Mouse (Mus musculus) left cerebral cortex, postnatal 14 days (tissue): ENCODE data around the gene Tmem235. TPM values are rescaled to one million over a fixed set of nuclear protein-coding genes. Genes with fewer than 3 reads are reported as not detected.
A peak's percentile ranks its signal among the peaks of the same experiment; 100 is the strongest.

ENCODE experiments used
- DNase-seq, 2 experiments: peaks; one replicate each; pipeline ENCODE4 v3.0.0; 2021 to 2022; ENCODE audit warnings: low spot score in 2 of 2, mixed read lengths in 1 of 2
- intact Hi-C: fragments of 180-260 bp; cut with DNase I; formaldehyde crosslinking; loops from one replicate; pipeline ENCODE4 v1.15.1; 2025
- total RNA-seq, 2 experiments: library from RNA; stranded (reverse); gene quantifications; 2 replicates each; pipeline ENCODE4 v1.2.3; 2021

Tmem235 gene
- total RNA-seq, 2 experiments from 2014 or later, result not detected

DNA sequence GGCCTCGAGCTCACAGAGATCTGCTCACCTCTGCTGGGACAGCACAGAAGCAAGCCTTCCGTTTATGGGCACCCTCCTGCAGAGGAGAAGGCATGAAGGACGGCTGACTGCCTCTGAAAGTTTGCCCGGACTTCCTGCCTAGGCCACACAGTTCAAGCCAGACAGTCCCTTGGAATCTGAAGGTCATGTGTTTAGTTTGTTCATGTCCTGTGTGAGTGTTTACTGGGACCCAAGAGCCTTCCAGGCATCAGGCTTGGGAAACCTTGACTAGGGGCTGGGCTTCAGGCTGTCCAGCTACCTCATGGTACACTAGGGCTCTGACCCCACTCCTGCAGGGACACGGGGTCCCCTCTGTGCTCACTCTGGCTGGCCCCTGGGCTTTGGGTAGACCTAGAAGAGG lies 25.4 kb downstream of the Tmem235 start:
- intact Hi-C loops, result no loop called here
- DNase-seq, result no peak

GRCm38 (mm10) chr11:117888168-117888852 lies 27.8 kb downstream of the Tmem235 start:
- intact Hi-C loops, result no loop called here
- no peak for DNase-seq

DNA sequence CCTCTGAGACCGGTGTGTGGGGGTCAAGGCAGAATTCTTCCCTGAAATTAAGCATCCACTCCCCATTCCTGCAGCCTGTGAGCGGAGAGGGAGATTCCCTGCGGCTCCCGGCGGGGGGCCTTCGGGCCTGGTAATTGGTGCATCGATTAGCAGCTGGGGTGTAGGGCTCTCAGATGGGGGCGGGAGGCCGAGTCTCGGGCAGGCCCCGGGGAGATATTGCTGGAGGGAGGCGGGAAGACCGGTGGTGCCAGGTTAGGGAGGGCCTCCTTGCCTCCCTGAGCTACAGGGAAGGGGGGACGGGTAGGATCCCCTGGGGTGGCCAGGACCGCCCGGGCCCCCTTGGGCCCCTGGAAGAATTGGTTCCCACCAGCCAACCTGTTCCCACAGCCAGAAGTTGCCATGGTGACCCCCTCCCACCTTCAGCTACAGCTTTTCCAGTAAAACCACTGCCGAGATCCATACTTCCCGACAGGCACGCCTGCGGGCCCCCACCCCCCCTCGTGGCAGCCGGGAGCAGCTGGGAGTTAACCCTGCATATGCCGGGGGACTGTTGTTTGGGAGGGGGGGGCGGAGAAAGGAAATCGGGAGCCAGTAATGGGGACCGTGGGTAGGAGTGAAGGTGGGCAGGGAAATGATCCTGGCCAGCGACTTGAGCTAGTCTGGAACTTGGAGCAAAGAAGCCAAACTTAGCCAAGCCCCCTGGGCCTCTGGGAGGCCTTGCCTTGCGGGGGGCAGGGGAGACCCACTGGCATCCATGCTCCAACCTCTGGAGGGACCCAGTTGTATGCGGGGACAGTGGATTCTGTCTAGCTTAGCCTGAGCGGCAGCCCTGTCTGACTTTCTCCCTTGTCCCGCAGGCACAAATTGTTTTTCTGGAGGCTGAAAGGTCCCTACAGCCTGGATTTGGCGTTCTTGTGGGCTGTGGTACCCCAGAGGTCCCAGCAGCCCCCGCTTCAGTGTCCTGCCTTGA lies 28.6 kb downstream of the Tmem235 start:
- intact Hi-C loops, result no loop called here
- DNase-seq, result peak in 1 of 2 experiments; percentile 38

GRCm38 (mm10) chr11:117889887-117890340 lies 29.4 kb downstream of the Tmem235 start:
- intact Hi-C loops, result no loop called here
- no peak for DNase-seq

- intact Hi-C loops, result no loop called here
- DNase-seq, result no peak
These were observed 30.1 kb downstream of the Tmem235 start for GRCm38 (mm10) chr11:117890519-117891282.

GRCm38 (mm10) chr11:117891581-117892175 lies 31.1 kb downstream of the Tmem235 start:
- no peak for DNase-seq
- intact Hi-C loops, result no loop called here

- DNase-seq, result no peak
- intact Hi-C loops, result no loop called here
These were observed 31.6 kb downstream of the Tmem235 start for GRCm38 (mm10) chr11:117892199-117892598.

- intact Hi-C loops, result no loop called here
These were observed 34.1 kb downstream of the Tmem235 start for GRCm38 (mm10) chr11:117894676-117895075.

DNA sequence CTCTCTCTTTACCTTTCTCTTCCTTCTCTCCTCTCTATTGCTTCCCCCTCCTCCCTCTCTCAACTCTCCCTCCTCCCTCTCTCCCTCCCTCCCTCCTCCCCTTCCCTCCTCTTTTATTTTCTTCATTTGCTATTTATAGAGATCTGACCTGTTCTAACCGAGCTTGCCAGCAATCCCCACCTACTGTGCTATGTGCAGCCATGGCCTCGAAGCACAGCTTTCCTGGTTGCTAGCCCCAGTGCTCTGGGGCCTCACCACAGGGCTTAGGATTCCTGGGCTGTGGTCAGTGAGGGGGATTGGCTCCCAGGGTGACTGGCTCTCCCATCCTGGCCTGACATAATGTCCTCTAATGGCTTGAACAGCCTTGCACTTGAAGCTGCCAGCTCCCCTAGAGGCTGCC lies 36.0 kb downstream of the Tmem235 start:
- DNase-seq, result no peak
- intact Hi-C loops, result no loop called here

More at GRCm38 (mm10) chr11:117894676-117895075, 34.1 kb downstream of the Tmem235 start:
- no peak for DNase-seq

GRCm38 (mm10) chr11:117902282-117902681 lies 41.7 kb downstream of the Tmem235 start:
- intact Hi-C loops, result no loop called here
- DNase-seq, result no peak

- intact Hi-C loops, result no loop called here
- no peak for DNase-seq
These were observed 43.9 kb downstream of the Tmem235 start for GRCm38 (mm10) chr11:117904442-117904841.

- intact Hi-C loops, result no loop called here
- DNase-seq, result no peak
These were observed 48.8 kb downstream of the Tmem235 start for GRCm38 (mm10) chr11:117909337-117909736.

DNA sequence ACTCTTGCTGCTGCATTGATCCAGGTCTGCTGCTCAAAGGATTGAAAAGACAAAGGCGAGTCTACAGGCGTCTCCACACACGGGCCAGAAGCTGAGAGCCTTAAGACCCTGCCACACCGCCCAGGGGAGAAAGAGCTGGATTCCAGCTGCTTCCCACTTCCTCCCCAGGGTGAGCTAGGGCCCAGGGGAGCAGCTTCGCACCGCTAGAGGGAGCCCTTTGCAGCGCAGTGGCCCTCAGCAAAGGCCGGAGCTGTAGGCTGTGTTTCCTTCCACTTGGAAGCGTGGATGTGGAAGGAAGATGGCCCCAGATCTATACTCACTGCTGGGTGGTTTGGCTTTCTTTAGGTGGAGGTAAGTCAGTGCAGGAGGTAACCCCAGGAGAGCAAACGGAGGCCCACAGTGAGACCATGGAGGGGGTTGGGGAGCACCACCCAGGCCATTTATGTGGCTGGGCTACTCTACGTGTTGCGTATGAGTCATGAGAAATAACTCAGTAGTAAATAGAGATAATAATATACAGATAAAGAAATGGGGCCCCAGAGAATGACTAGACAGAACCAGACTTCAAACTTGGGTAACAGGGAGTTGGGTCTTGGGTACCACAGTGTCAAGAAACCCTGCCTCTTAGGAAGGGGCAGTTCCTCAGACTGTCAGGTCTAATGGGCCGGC lies 52.3 kb downstream of the Tmem235 start:
- peak; percentile 68 to 80 for DNase-seq
- intact Hi-C loops, result loop anchor here (5.0 kb wide), 2 partner anchors 59 to 109 kb away; partner anchors contain the start of gene Socs3

DNA sequence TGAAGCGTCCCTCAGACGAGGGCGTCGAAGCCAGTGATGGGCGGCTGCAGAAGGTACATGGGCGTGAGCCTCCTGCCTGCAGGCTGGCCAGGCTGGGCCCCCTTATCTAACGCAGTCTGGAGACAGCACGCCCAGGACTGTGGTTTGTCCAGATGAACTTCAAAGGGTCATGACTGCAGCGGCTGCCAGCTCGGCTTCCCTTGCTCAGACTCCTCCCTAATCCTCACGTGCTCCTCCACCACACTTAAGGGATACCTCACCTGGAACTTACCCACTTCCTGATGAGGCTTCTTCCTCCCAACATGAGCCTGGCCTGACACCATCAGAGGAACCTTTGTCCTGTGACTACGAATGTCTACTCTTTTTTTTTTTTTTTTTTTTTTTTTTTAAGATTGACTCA lies 54.0 kb downstream of the Tmem235 start:
- DNase-seq, result no peak
- intact Hi-C loops, result loop anchor here (5.0 kb wide), 2 partner anchors 58 to 108 kb away; partner anchors contain the start of gene Socs3

Other genes starting within 250 kb of the Tmem235 start
- gene Tnrc6c, start 206.5 kb upstream of the Tmem235 start, total RNA-seq, result 10 to 100 TPM; 56.5 to 57.5 TPM
- gene Tmc8, start 78.7 kb upstream of the Tmem235 start, total RNA-seq, result 1 to 10 TPM; 1.0 to 1.4 TPM
- 1 to 10 TPM; 4.0 to 5.4 TPM for gene Tmc6, start 78.6 kb upstream of the Tmem235 start, total RNA-seq
- gene 6030468B19Rik, start 63.1 kb upstream of the Tmem235 start, total RNA-seq, result not detected
- gene Gm20708, start 51.1 kb upstream of the Tmem235 start, total RNA-seq, result 1 to 10 TPM; 1.9 to 2.3 TPM
- gene Syngr2, start 51.1 kb upstream of the Tmem235 start, total RNA-seq, result 10 to 100 TPM; 11.9 to 13.0 TPM
- 1 to 10 TPM; 7.0 to 8.4 TPM for gene Afmid, start 34.8 kb upstream of the Tmem235 start, total RNA-seq
- gene Tk1, start 34.7 kb upstream of the Tmem235 start, total RNA-seq, result 1 to 10 TPM; 1.3 to 1.4 TPM
- gene Birc5, start 11.5 kb upstream of the Tmem235 start, total RNA-seq, result 1 to 10 TPM; 1.6 to 1.7 TPM
- gene Tha1, start 12.7 kb downstream of the Tmem235 start, total RNA-seq, result 1 to 10 TPM; 3.4 to 5.1 TPM
- gene Socs3, start 109.3 kb downstream of the Tmem235 start, total RNA-seq, result 1 to 10 TPM; 3.7 to 3.8 TPM
- gene Pgs1, start 125.5 kb downstream of the Tmem235 start, total RNA-seq, result 10 to 100 TPM; 74.4 to 76.2 TPM